Mouse (Mus musculus) liver, embryonic 11.5 days (tissue): ENCODE data around the gene Smg8. TPM values are rescaled to one million over a fixed set of nuclear protein-coding genes. Genes with fewer than 3 reads are reported as not detected.
A peak's percentile ranks its signal among the peaks of the same experiment; 100 is the strongest.
"Not testable (repeated sequence)": the region's sequence is repeated elsewhere in the genome, so short reads cannot be mapped to it uniquely, and the experiment has no call there.

Source experiments
- ATAC-seq: fragments of 200-750 bp; cut with Nextera tagmentation; replicated peaks from 2 replicates; pipeline ENCODE4 v1.8.0; 2017; ENCODE audit warnings: moderate number of reproducible peaks, mild to moderate bottlenecking, moderate TSS enrichment, moderate library complexity; ENCODE audit not compliant: low FRiP score
- DNase-seq: peaks from one replicate; pipeline ENCODE4 v3.0.0-alpha.2; 2017; ENCODE audit warnings: low spot score
- H3K27ac ChIP-seq: fragments of 300-500 bp; sonication (generic); 2 replicates; pipeline ENCODE4 v1.5.1; 2014; ENCODE audit warnings: mild to moderate bottlenecking, low read depth, low read length, control low read depth
- H3K27me3 ChIP-seq: fragments of 300-500 bp; sonication (generic); replicated peaks from 2 replicates; pipeline ENCODE4 v1.6.1; 2014; ENCODE audit warnings: low read length, mixed read lengths; ENCODE audit not compliant: control insufficient read depth, insufficient read depth
- H3K36me3 ChIP-seq: fragments of 300-500 bp; sonication (generic); 2 replicates; pipeline ENCODE4 v1.6.1; 2014; ENCODE audit warnings: mild to moderate bottlenecking, low read length, moderate library complexity, mixed read lengths; ENCODE audit not compliant: control insufficient read depth, insufficient read depth
- H3K4me1 ChIP-seq: fragments of 300-500 bp; sonication (generic); replicated peaks from 2 replicates; pipeline ENCODE4 v1.6.1; 2014; ENCODE audit warnings: low read length, mixed read lengths; ENCODE audit not compliant: control insufficient read depth, insufficient read depth
- H3K4me2 ChIP-seq: fragments of 300-500 bp; sonication (generic); 2 replicates; pipeline ENCODE4 v1.6.1; 2014; ENCODE audit warnings: mild to moderate bottlenecking, control low read depth, moderate library complexity
- H3K4me3 ChIP-seq: fragments of 300-500 bp; sonication (generic); 2 replicates; pipeline ENCODE4 v1.5.1; 2014; ENCODE audit warnings: low read depth, low read length, control low read depth
- H3K9ac ChIP-seq: fragments of 300-500 bp; sonication (generic); 2 replicates; pipeline ENCODE4 v1.6.1; 2014; ENCODE audit warnings: low read depth, low read length, control low read depth
- H3K9me3 ChIP-seq: fragments of 300-500 bp; sonication (generic); 2 replicates; pipeline ENCODE4 v1.6.1; 2016; ENCODE audit warnings: low read length, inconsistent platforms, mixed read lengths; ENCODE audit not compliant: control insufficient read depth
- WGBS: fragments of 180-500 bp; shearing (Covaris S2); extraction: QIAGEN DNeasy Blood & Tissue Kit; methylation state at CpG from one replicate; pipeline ENCODE4 v1.1.7; 2014; 5-methylcytosine and 5-hydroxymethylcytosine counted together
- polyA plus RNA-seq: library from polyadenylated mRNA; unstranded; fragments of >200 nt; fragmentation: Nextera tagmentation; extraction: Ambion mirVana; gene quantifications from 2 replicates; pipeline ENCODE4 v1.2.1, GENCODE M21; 2014

The Smg8 gene
- polyA plus RNA-seq, 1 experiment from 2014 or later, result 20.8 TPM

DNA sequence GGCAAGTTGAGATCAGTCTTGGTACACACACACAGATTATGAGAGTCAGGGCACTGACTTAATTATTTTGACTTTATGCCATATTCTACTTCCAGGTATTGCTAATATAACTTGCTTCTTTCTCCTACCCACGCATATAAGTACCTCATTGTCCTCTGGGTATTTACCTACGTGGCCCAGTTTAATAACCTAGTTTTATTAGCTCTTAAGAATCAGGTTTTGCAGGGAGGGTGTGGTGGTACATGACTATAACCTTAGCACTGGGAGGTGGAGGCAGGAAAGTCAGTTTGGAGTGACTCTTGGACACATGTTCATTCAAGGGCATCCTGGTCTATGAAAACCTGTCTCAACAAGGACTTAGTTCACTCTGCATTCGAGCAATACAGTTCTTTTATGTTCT, 24.5 kb downstream of the Smg8 start:
- Histone ChIP-seq H3K4me3 (no peak overlapping the region), H3K36me3 (no peaks in the 10 kb centered on the region), H3K4me1 (no peaks in the 10 kb centered on the region), H3K27me3 (no peaks in the 10 kb centered on the region), H3K4me2 (no peak overlapping the region), H3K9me3 (no peaks in the 10 kb centered on the region), H3K27ac (no peak overlapping the region), H3K9ac (no peak overlapping the region)
- ATAC-seq (no peak), DNase-seq (no peak)
- 62% methylated on average over 3 of the region's 3 CpGs for WGBS

DNA sequence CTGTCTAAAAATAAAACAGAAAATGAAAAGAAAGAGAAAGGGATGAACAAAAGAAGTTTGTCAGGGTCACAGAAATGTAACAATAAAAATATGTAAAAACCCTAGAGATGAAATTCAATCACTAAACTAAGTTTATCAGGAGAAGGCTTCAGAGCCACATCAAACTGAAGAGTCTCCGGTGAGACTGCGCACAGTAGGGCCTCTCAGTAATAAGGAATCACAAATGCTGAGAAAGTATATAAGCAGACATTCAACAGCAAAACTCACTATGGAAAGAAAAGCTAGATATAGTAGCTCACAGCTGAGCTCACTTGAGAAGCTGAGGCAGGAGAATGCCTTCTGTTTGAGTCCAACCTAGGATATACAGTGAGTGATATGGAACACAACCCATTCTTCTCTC, 26.2 kb downstream of the Smg8 start:
- no peak overlapping the region for H3K4me2 ChIP-seq
- DNase-seq (no peak), ATAC-seq (no peak)
- no peaks in the 10 kb centered on the region for H3K27me3 ChIP-seq
- H3K27ac ChIP-seq, result no peak overlapping the region
- H3K4me1 ChIP-seq, result peaks cover 6% of the 10 kb centered on the region
- H3K4me3 ChIP-seq, result no peak overlapping the region
- WGBS, result 92% methylated on average over 2 of the region's 2 CpGs
- H3K36me3 ChIP-seq, result no peaks in the 10 kb centered on the region
- H3K9ac ChIP-seq, result no peak overlapping the region
- H3K9me3 ChIP-seq, result no peaks in the 10 kb centered on the region

DNA sequence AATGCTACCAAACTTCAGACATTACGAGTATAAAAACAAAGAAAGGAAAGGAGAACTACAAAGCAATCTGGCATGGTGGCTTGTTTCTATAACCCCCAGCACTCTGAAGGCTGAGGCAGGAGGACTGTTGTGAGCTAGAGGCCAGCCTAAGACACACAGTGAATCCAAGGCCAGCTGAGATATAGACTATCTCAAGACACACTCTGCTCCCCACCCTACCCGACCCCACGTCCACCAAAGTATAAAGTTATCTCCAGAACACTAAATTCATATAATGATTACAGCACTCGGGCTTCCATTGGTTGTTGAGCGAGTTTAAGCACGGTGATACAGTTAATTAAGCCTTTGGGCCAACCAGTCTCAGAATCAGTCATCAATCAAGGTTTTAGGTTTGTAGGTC, 30.3 kb downstream of the Smg8 start:
- Histone ChIP-seq H3K9ac (no peak overlapping the region), H3K27ac (no peak overlapping the region), H3K27me3 (no peaks in the 10 kb centered on the region), H3K4me2 (peak overlapping the region; percentile 28), H3K4me3 (no peak overlapping the region), H3K9me3 (no peaks in the 10 kb centered on the region), H3K4me1 (peaks cover 6% of the 10 kb centered on the region), H3K36me3 (no peaks in the 10 kb centered on the region)
- ATAC-seq (peak; percentile 90), DNase-seq (no peak)
- WGBS, result 55% methylated on average over 6 of the region's 6 CpGs

DNA sequence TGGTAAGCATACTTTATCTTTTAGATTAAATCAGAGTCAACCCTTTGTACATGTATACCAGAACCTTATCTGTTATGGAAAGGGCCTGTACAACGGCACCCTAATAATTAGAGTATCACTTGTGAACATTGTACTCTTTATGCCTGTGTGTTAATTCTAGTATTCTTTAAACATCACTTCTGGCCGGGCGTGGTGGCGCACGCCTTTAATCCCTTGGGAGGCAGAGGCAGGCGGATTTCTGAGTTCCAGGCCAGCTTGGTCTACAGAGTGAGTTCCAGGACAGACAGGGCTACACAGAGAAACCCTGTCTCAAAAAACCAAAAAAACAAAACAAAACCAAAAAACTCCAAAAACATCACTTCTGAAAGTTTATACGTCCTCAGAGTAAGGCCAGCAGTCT, 37.7 kb downstream of the Smg8 start:
- not testable (repeated sequence) for H3K4me2 ChIP-seq, DNase-seq, H3K4me1 ChIP-seq, H3K27ac ChIP-seq, H3K9ac ChIP-seq, H3K27me3 ChIP-seq, H3K4me3 ChIP-seq, H3K36me3 ChIP-seq, H3K9me3 ChIP-seq, ATAC-seq
- 85% methylated on average over 7 of the region's 7 CpGs for WGBS

DNA sequence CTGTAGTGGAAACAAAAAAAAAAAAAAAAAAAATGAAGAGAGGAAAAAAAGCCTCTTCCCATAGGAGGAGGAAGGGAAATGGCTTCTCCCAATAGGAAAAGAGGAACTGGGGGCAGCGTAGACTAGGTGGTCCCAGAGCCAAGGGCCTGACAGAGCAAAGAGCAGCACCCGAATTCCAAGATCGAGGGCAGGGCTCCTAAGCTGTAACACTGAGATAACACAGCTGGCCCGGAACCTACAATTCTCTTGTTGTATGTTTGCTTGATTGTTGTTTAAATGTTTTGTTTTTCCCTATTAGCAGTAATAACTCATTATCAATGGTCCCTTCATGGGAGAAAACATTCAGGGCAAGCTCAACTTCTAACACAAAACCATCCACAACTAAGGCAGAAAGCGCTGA, 39.6 kb downstream of the Smg8 start:
- 80% methylated on average over 5 of the region's 5 CpGs for WGBS
- no peaks in the 10 kb centered on the region for H3K9me3 ChIP-seq
- no peak overlapping the region for H3K9ac ChIP-seq
- H3K27ac ChIP-seq, result no peak overlapping the region
- no peaks in the 10 kb centered on the region for H3K27me3 ChIP-seq
- no peak for DNase-seq
- no peaks in the 10 kb centered on the region for H3K4me1 ChIP-seq
- no peak overlapping the region for H3K4me2 ChIP-seq
- ATAC-seq, result no peak
- H3K4me3 ChIP-seq, result no peak overlapping the region
- H3K36me3 ChIP-seq, result no peaks in the 10 kb centered on the region

DNA sequence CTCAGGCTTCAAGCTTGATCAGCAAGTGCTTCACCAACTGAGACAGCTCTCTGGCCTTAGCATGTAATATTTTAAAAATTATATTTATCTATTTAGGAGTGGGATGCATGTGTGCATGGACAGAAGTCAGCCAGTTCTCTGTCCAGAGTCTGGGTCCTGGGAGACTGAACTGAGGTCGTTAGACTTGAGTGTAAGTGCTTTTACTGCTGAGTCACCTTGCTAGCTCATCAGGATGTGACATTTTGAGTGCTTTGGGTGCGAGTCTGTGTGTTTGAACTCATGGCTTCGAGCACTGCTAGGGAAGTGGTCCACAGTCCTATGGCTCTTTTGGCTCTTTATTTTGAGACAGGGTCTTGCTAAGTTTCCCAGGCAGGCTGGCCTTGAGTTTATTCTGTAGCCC, 43.5 kb downstream of the Smg8 start:
- no peak overlapping the region for H3K27ac ChIP-seq
- no peak overlapping the region for H3K9ac ChIP-seq
- DNase-seq (no peak), ATAC-seq (no peak)
- H3K4me3 ChIP-seq, result no peak overlapping the region
- WGBS, result 68% methylated on average over 3 of the region's 3 CpGs
- peaks cover 3% of the 10 kb centered on the region; the same call in 1 of the 2 replicates for H3K36me3 ChIP-seq
- H3K4me2 ChIP-seq, result no peak overlapping the region
- H3K4me1 ChIP-seq, result no peaks in the 10 kb centered on the region
- no peaks in the 10 kb centered on the region for H3K9me3 ChIP-seq
- no peaks in the 10 kb centered on the region for H3K27me3 ChIP-seq

GRCm38 (mm10) chr11:87039307-87039963, 47.1 kb downstream of the Smg8 start:
- H3K4me1 ChIP-seq, result no peaks in the 10 kb centered on the region
- ATAC-seq, result no peak
- peaks cover 3% of the 10 kb centered on the region; the same call in 1 of the 2 replicates for H3K36me3 ChIP-seq
- no peak overlapping the region for H3K27ac ChIP-seq
- H3K4me3 ChIP-seq, result no peak overlapping the region
- H3K9me3 ChIP-seq, result no peaks in the 10 kb centered on the region
- DNase-seq, result no peak
- WGBS, result 85% methylated on average over 9 of the region's 9 CpGs
- no peaks in the 10 kb centered on the region for H3K27me3 ChIP-seq
- no peak overlapping the region for H3K9ac ChIP-seq
- H3K4me2 ChIP-seq, result no peak overlapping the region

- ATAC-seq (no peak), DNase-seq (no peak)
- Histone ChIP-seq H3K4me2 (no peak overlapping the region), H3K36me3 (no peaks in the 10 kb centered on the region), H3K27me3 (no peaks in the 10 kb centered on the region), H3K4me1 (no peaks in the 10 kb centered on the region), H3K9me3 (no peaks in the 10 kb centered on the region), H3K9ac (no peak overlapping the region), H3K27ac (no peak overlapping the region), H3K4me3 (no peak overlapping the region)
- 53% methylated on average over 4 of the region's 4 CpGs for WGBS
These were observed 50.4 kb downstream of the Smg8 start for GRCm38 (mm10) chr11:87036180-87036579.

DNA sequence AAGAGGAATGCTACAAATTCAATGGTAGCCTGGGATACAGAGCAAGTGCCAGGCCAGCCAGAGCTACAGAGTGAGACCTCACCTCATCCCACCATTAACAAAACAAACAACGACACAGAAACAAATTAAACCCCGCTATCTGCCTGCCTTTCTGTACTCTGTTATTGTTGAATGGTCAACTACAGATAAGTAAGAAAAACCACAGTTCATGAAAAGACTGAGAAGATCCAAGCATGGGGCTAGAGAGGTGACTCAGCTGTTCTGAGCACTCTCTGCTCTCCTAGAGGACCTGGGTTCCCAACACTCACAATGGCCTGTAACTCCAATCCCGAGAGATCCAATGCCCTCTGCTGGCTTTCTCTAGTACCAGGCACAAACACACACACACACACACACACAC, 58.4 kb downstream of the Smg8 start:
- H3K4me2 ChIP-seq, result no peak overlapping the region
- WGBS, result 49% methylated on average over 3 of the region's 3 CpGs

More for the DNA sequence above, 58.4 kb downstream of the Smg8 start:
- DNase-seq (no peak), ATAC-seq (no peak)
- H3K9me3 ChIP-seq, result no peaks in the 10 kb centered on the region
- no peak overlapping the region for H3K9ac ChIP-seq
- no peaks in the 10 kb centered on the region for H3K27me3 ChIP-seq
- no peaks in the 10 kb centered on the region for H3K4me1 ChIP-seq
- no peak overlapping the region for H3K4me3 ChIP-seq
- no peak overlapping the region for H3K27ac ChIP-seq
- H3K36me3 ChIP-seq, result no peaks in the 10 kb centered on the region; the same call in 1 of the 2 replicates
